Mouse (Mus musculus): ENCODE results near the gene Nkd2.

GRCm38 (mm10) chr13:73831486-73831885 lies 15.9 kb downstream of the Nkd2 start:
- peak; percentile 55 for TF ChIP-seq CTCF (IDR thresholded peaks at IDR 0.05; ENCODE audit: low read depth, low read length)
- TF ChIP-seq POLR2A (IDR thresholded peaks at IDR 0.05; ENCODE audit: insufficient read depth, low read length), result no peak
